Mouse (Mus musculus): ENCODE measurements around the gene Ttc7b.

- TF ChIP-seq CTCF (IDR thresholded peaks at IDR 0.05): no peak
- TF ChIP-seq POLR2A (IDR thresholded peaks at IDR 0.05; ENCODE audit: insufficient read depth, low read depth, low read length): no peak
Observed at GRCm38 (mm10) chr12:100265546-100266309, 254.9 kb downstream of the Ttc7b start.

Data from heart, adult 2 months (tissue).